Mouse (Mus musculus) left cerebral cortex, adult 2 months (tissue): ENCODE data around the gene Pla2g2f. TPM values are rescaled to one million over a fixed set of nuclear protein-coding genes. Genes with fewer than 3 reads are reported as not detected.

Experiments
- DNase-seq, 2 experiments: peaks; one replicate each; pipeline ENCODE4 v3.0.0; 2021 to 2022; ENCODE audit warnings: low spot score in 2 of 2, mixed read lengths in 1 of 2; ENCODE audit errors: extremely low spot score in 1 of 2
- H3K27ac ChIP-seq: fragments of 200-600 bp; 2 replicates; pipeline ENCODE4 v1.8.1; 2022
- H3K4me3 ChIP-seq: fragments of 200-600 bp; 2 replicates; pipeline ENCODE4 v1.8.1; 2022
- CTCF ChIP-seq: fragments of 200-600 bp; IDR thresholded peaks from 2 replicates; pipeline ENCODE4 v1.8.1; 2022; ENCODE audit warnings: antibody characterized with exemption, mild to moderate bottlenecking, moderate library complexity
- intact Hi-C: fragments of 180-260 bp; cut with DNase I; formaldehyde crosslinking; loops from one replicate; pipeline ENCODE4 v1.15.1; 2025
- total RNA-seq, 2 experiments: library from RNA; stranded (reverse); gene quantifications; 2 replicates each; pipeline ENCODE4 v1.2.3; 2021

The Pla2g2f gene
- total RNA-seq, 2 experiments from 2014 or later: not detected

DNA sequence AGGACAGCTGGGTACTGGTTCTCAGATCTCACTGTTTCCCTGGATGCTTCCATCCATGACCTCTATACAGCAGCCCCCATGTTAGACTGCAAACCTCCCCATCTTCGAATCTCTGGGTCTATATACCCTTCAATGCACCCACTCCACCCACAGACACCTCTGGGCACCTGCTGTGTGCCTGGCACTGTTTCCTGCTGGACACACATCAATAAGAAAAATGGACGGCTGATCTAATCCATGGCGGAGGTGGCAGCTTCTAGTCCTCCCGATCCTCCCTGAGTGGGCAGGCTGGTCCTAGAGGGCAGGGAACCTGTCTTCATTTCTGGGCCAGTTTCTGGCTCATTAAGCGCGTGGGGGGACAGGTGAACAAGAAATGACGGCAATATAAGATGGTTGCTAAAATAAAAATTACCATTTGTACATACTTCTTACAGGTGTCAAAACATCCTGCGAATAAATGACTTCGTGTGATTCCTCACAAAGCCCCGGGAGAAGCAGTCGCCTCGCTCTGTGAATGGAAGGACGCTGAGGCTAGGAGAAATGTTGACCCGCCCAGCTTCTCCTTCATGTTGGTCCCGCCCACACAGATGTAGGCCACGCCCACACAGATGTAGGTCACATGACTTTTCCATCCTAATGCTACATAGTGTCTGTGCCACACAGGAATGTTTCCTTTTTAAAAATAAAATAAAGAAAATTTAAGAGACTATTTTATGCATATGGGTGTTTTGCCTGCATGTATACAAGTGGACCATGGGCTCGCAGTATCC lies 46.2 kb downstream of the Pla2g2f start:
- DNase-seq: no peak
- intact Hi-C loops: no loop called here
- no peak for TF ChIP-seq CTCF
- Histone ChIP-seq H3K27ac (peak overlapping the region; percentile 81), H3K4me3 (no peak overlapping the region)

DNA sequence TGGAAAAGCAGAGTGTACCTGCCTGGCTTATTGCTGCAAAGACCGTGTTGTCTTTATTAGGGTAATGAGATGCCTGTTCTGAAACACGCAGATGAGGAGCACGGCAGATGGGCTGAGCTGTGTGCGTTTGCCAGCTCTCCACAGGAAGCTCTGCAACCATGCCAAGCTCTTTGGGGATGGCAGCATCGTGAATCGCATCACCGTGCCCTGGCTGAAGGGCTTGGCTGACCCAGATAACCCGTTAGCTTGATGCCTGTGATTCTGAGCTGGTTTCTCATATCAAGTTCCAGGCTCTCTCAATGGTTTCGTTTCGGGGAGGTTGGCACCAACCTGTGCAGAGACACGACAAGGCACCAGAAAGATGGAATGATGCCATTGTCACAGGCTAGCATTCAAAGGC lies 46.8 kb downstream of the Pla2g2f start:
- peak in 1 of 2 experiments; percentile 32 for DNase-seq
- intact Hi-C loops: no loop called here
- H3K27ac ChIP-seq: peak overlapping the region; percentile 81
- no peak for TF ChIP-seq CTCF
- H3K4me3 ChIP-seq: no peak overlapping the region

DNA sequence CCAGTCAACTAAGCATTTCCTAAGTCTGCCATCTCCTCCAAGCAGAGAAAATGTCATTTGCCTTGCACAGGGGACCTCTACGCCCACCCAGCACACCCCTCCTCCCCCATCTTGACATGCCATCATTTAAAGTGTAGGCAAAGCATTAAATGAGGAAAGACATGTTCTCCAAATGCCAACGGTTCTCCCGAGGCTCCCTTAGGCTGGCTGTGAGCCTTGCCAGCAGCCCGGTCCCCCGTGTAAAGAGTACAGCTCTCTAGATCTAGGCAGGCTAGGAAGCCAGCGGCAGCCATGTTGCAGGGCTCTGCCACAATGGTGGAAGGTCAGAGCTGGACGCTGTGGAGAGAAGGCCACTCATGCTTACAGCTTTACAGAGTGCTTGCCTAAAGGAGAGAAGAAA lies 47.5 kb downstream of the Pla2g2f start:
- H3K4me3 ChIP-seq: no peak overlapping the region
- DNase-seq: no peak
- intact Hi-C loops: loop anchor here (2.0 kb wide), 1 partner anchor 83 kb away; no protein-coding TSS in a partner anchor
- H3K27ac ChIP-seq: peak overlapping the region; percentile 73
- TF ChIP-seq CTCF: no peak

DNA sequence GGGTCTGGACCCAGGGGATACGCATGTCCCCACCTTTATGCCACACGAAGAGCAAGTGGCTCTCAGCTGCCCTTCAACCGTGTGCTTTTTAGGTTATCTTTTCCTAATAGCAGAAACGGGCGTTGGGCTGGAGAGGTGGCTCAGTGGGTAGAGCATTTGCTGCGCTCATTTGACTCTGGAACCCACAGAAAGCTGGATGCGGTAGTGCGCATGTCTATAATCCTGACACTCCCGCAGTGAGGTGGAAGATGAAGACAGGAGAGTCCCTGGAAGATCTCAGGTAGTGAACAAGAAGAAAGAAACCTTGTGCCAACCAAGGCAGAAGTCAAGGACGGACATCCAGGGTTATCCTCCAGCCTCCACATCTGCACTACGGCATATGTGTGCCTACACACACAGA lies 48.2 kb downstream of the Pla2g2f start:
- H3K4me3 ChIP-seq: no peak overlapping the region
- H3K27ac ChIP-seq: no peak overlapping the region
- intact Hi-C loops: loop anchor here (2.0 kb wide), 1 partner anchor 84 kb away; no protein-coding TSS in a partner anchor
- TF ChIP-seq CTCF: no peak
- DNase-seq: no peak

DNA sequence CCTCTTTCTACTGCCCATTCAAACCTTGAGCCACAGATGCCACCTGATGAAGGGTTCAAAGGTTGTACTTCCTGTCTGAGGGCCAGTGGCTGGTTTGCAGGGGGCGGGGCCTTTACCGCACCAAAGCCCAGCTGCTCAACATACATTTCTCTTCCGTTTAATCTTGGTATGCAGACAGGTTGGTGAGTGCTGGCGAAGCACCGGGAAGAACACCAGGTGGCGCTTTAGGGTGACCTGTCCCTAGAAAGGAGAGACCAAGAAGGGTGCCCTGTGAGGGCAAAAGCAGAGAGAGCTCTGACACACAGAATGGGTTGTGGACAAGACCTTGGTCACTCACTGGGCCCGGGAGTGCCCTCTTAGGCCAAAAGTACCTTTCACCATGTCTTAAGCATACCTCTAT lies 48.8 kb downstream of the Pla2g2f start:
- no peak overlapping the region for H3K4me3 ChIP-seq
- DNase-seq: peak in 1 of 2 experiments; percentile 58

DNA sequence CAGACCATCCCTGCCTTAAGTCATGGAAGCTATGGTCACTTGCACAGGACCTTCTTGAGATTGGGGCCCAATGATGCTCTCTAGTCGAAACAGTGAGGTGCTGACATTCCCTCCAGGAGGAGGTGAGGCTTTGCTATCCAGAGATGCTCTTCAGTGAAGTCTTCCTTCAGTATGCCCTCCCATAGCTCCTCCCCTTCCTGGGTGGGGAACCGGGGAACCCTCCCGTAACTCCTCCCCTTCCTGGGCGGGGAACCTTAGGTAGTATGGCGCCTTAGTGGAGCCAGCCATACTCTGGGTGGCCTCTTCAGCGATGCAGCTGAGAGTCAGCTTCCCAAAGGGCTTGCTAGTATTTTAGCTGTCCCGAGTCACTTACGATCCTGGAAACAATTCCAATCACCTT lies 50.8 kb downstream of the Pla2g2f start:
- no peak overlapping the region for H3K27ac ChIP-seq
- intact Hi-C loops: no loop called here
- no peak overlapping the region for H3K4me3 ChIP-seq
- no peak for TF ChIP-seq CTCF
- no peak for DNase-seq

More for the DNA sequence above, 48.8 kb downstream of the Pla2g2f start:
- peak; percentile 68 for TF ChIP-seq CTCF
- no peak overlapping the region for H3K27ac ChIP-seq
- intact Hi-C loops: loop anchor here (1.0 to 2.0 kb wide), 2 partner anchors 84 to 143 kb away; no protein-coding TSS in a partner anchor

DNA sequence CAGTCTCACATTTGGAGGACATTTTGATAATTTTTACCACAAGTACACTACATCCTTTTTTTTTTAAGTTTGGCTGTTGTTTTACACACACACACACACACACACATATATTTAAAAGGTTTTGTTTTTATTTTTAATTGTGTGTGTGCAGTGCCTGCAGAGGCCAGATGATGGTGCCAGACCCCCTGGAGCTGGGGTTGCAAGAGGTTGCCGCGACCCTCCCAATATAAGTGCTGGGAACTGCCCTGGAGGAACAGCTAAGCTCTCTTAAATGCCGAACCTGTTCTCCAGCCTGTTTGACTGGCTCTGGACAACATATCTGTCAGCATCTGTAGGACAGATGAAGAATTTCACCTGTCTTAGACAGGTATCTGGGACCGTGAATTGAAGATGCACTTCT lies 53.3 kb downstream of the Pla2g2f start:
- no peak for DNase-seq
- Histone ChIP-seq H3K27ac (no peak overlapping the region), H3K4me3 (no peak overlapping the region)
- TF ChIP-seq CTCF: no peak
- intact Hi-C loops: no loop called here

DNA sequence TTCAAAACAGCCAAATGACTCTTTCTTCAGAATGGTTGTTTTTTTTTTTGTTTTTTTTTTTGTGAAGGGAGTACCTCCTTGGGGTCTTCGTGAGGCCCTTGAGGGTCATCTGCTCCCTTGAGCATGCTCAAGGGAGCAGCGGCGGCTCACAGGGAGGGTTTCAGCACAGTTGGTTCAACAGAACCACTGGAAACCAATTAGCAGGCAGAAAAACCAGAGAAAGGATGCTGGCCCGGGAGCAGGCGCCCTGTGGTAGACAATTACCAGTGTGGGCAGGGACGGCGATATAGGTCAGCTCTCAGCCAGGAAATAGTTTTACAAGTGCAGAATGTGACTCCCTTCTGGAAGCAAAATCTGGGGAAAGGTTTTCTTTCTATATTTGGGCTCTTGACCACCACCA lies 53.8 kb downstream of the Pla2g2f start:
- TF ChIP-seq CTCF: no peak
- H3K4me3 ChIP-seq: no peak overlapping the region
- H3K27ac ChIP-seq: peak overlapping the region; percentile 29; the same call in 1 of the 2 replicates
- no peak for DNase-seq
- intact Hi-C loops: no loop called here

DNA sequence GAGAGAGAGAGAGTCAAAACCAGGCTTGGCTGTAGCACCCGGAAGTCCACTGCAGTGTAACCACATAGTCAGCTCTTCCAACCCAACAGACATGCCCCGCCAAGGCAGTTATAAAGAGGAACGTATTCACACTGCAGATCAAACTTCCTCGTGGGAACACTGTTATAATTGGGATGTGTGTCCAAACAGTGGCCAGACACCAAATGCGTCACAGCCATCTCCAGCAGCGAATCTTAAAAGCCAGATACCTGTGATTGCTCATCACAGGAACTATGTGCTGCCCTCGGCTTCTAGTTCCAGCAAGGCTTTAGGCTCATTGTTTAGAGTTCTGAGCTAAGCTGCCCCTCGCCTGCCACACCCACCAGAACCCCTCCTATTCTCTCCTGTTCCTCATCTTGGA lies 54.9 kb downstream of the Pla2g2f start:
- intact Hi-C loops: no loop called here
- TF ChIP-seq CTCF: no peak
- no peak overlapping the region for H3K4me3 ChIP-seq
- no peak for DNase-seq
- peak overlapping the region; percentile 29 for H3K27ac ChIP-seq

DNA sequence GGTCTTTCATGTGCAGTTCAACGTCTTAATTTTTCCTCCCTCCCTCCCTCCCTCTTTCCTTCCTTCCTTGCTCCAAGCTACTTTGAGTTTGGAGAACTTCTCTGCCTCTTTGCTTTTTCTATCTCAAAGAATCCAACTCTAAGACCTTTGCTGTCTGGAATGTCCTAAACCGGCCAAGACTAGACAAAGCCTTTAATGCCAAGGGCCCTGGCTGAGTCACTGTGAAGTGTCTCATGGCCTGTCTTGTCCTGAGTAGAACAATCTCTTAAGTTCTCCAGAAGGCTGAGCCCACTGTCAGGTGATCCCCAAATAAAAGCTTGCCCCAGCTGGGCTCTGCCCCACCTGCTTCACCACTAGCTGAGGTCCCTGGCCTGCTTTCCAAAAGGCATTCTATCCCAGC lies 55.4 kb downstream of the Pla2g2f start:
- Histone ChIP-seq H3K27ac (no peak overlapping the region), H3K4me3 (no peak overlapping the region)
- DNase-seq: no peak
- intact Hi-C loops: no loop called here
- no peak for TF ChIP-seq CTCF

DNA sequence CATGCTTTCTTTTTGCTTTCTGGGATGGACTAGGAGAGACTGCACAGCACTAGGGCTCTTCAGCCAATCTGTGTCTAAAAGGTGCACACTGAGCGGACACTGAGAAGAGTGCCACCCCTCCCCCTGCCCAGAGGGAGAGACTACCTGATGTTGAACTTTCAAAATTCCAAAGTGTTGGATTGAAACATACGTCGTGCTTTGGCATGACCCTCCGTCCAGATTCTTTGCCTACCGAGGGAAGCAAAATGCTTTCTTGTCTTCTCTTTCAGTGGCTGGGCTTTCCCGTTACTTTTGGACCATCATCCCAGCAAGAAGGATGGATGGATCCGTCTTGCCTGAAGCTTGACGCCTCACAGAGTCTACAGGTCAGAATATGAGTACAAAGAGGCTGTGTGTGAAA lies 56.3 kb downstream of the Pla2g2f start:
- DNase-seq: no peak
- TF ChIP-seq CTCF: no peak
- intact Hi-C loops: loop anchor here (2.0 kb wide), 2 partner anchors 138 to 196 kb away; no protein-coding TSS in a partner anchor
- Histone ChIP-seq H3K27ac (peak overlapping the region; percentile 48; the same call in 1 of the 2 replicates), H3K4me3 (no peak overlapping the region)

Other genes starting within 250 kb of the Pla2g2f start
- 1 to 10 TPM; 4.9 to 6.0 TPM for gene Vwa5b1, start 121.7 kb downstream of the Pla2g2f start, total RNA-seq
- gene Pla2g2c, start 32.8 kb downstream of the Pla2g2f start, total RNA-seq: not detected
- gene Ubxn10, start 20.5 kb downstream of the Pla2g2f start, total RNA-seq: 1 to 10 TPM; 1.4 to 1.5 TPM
- under 1 TPM; 0.42 to 0.97 TPM for gene Pla2g2d, start 18.1 kb upstream of the Pla2g2f start, total RNA-seq
- 1 to 10 TPM; 4.5 to 4.7 TPM for gene Pla2g5, start 105.9 kb upstream of the Pla2g2f start, total RNA-seq
- not detected for gene Gm13030, start 116.3 kb upstream of the Pla2g2f start, total RNA-seq
- gene Pla2g2e, start 120.3 kb upstream of the Pla2g2f start, total RNA-seq: not detected
- 10 to 100 TPM; 20.3 to 20.4 TPM for gene Otud3, start 156.3 kb upstream of the Pla2g2f start, total RNA-seq
- not detected for gene Rnf186, start 209.5 kb upstream of the Pla2g2f start, total RNA-seq
- 1 to 10 TPM; 2.0 to 3.7 TPM for gene Tmco4, start 215.3 kb upstream of the Pla2g2f start, total RNA-seq